Mouse (Mus musculus) bone marrow macrophage, adult 2 months (primary cell): ENCODE results near the gene Olfr881.

ENCODE experiments used
- CTCF ChIP-seq: IDR thresholded peaks from 2 replicates; pipeline ENCODE4 v1.5.1; 2012; ENCODE audit warnings: low read depth, mild to moderate bottlenecking, low read length, moderate library complexity
- POLR2A ChIP-seq: IDR thresholded peaks from 2 replicates; pipeline ENCODE4 v1.6.1; 2012; ENCODE audit warnings: mild to moderate bottlenecking, low read depth, low read length, borderline replicate concordance

GRCm38 (mm10) chr9:38000021-38000420, 8.4 kb downstream of the Olfr881 start:
- TF ChIP-seq POLR2A (no peak), CTCF (no peak)
